Mouse (Mus musculus): ENCODE results near the gene Olfr348. TPM values are rescaled to one million over a fixed set of nuclear protein-coding genes. Genes with fewer than 3 reads are reported as not detected.

Gene Olfr348
- polyA plus RNA-seq (2015; fragmentation: Nextera tagmentation; extraction: Ambion mirVana), result not detected in 2 replicates

GRCm38 (mm10) chr2:36783976-36784375 is at the start of gene Olfr348:
Gene Olfr348, plus strand, starts transcription at chr2:36784276.
- no peak within 1 kb of the TSS for H3K9ac ChIP-seq (ENCODE audit: low read depth, low read length)
- no peak for ATAC-seq
- no peak within 1 kb of the TSS for H3K4me2 ChIP-seq (ENCODE audit: low read depth, low read length)
- H3K4me3 ChIP-seq (ENCODE audit: low read length), result no peak within 1 kb of the TSS
- no peaks in the 10 kb centered on the region for H3K27me3 ChIP-seq (replicated peaks; ENCODE audit: control insufficient read depth, insufficient read depth, low read length)
- H3K27ac ChIP-seq (ENCODE audit: low read length), result no peak within 1 kb of the TSS
- H3K9me3 ChIP-seq (ENCODE audit: control insufficient read depth, low read length), result no peaks in the 10 kb centered on the region
- H3K4me1 ChIP-seq (ENCODE audit: control insufficient read depth, insufficient read depth, low read length), result no peaks in the 10 kb centered on the region
- 71% methylated on average over 2 of the region's 2 CpGs for WGBS
- no peaks in the 10 kb centered on the region for H3K36me3 ChIP-seq (ENCODE audit: control insufficient read depth, insufficient read depth, low read length)

DNA sequence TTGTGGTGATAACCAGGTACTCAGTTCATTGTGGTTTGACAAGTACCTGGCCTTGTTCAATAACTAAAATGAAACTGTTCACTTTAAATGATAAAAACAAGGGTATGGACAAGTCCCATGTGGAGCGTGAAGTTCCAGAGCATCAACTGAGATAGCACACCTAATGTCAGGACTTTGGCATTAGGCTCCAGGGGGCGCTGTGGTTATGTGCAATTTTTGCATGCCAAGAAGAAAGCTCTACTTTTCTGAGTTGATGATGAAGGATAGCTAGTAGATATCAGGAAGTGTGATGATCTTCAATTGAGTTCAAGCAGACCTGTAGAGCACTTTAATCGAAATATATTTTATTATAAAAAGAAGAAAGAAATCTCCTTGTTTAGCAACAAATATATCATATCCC is 47.9 kb upstream of the Olfr348 start:
- Histone ChIP-seq H3K9ac (ENCODE audit: low read depth, low read length) (no peak overlapping the region), H3K4me3 (ENCODE audit: low read length) (no peak overlapping the region), H3K4me2 (ENCODE audit: low read depth, low read length) (no peak overlapping the region), H3K36me3 (ENCODE audit: control insufficient read depth, insufficient read depth, low read length) (no peaks in the 10 kb centered on the region), H3K4me1 (ENCODE audit: control insufficient read depth, insufficient read depth, low read length) (no peaks in the 10 kb centered on the region), H3K27ac (ENCODE audit: low read length) (no peak overlapping the region), H3K9me3 (ENCODE audit: control insufficient read depth, low read length) (no peaks in the 10 kb centered on the region), H3K27me3 (replicated peaks; ENCODE audit: control insufficient read depth, insufficient read depth, low read length) (no peaks in the 10 kb centered on the region)
- no peak for ATAC-seq
- WGBS, result 64% methylated on average over 3 of the region's 3 CpGs

DNA sequence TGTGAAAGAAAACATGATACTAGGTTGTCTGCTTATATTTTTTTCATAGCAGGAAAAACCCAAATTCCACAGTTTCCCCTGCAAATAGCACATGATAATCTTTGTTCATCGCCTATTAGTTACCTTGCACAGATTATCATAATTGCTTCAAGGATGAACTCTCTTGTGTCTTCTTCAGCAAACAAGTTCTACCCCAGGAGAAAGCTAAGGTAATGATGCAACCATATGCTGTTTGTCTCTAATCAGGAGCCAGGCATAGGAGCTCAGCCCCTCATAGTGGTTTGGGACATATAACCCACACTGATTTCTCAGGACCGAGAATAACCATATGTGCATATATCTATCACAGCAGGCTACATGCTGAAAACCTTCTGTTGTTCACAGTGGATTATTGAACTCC is 6.2 kb downstream of the Olfr348 start, which contains the start of gene Olfr50:
Gene Olfr50, plus strand, starts transcription at position 301 of the 400 bp plus-strand sequence.
- H3K4me2 ChIP-seq (ENCODE audit: low read depth, low read length), result no peak within 1 kb of the TSS
- H3K4me1 ChIP-seq (ENCODE audit: control insufficient read depth, insufficient read depth, low read length), result no peaks in the 10 kb centered on the region
- H3K9me3 ChIP-seq (ENCODE audit: control insufficient read depth, low read length), result no peaks in the 10 kb centered on the region
- H3K36me3 ChIP-seq (ENCODE audit: control insufficient read depth, insufficient read depth, low read length), result no peaks in the 10 kb centered on the region
- no peak within 1 kb of the TSS for H3K4me3 ChIP-seq (ENCODE audit: low read length)
- H3K27me3 ChIP-seq (replicated peaks; ENCODE audit: control insufficient read depth, insufficient read depth, low read length), result no peaks in the 10 kb centered on the region
- no peak for ATAC-seq
- WGBS, result 78% methylated on average over 2 of the region's 2 CpGs
- H3K9ac ChIP-seq (ENCODE audit: low read depth, low read length), result no peak within 1 kb of the TSS
- H3K27ac ChIP-seq (ENCODE audit: low read length), result no peak within 1 kb of the TSS

GRCm38 (mm10) chr2:36816932-36817331 is 32.9 kb downstream of the Olfr348 start, which contains the start of gene Olfr3:
Gene Olfr3, minus strand, starts transcription at chr2:36817032.
- no peak for ATAC-seq
- no peaks in the 10 kb centered on the region for H3K36me3 ChIP-seq (ENCODE audit: control insufficient read depth, insufficient read depth, low read length)
- no peak within 1 kb of the TSS for H3K4me3 ChIP-seq (ENCODE audit: low read length)
- no peak within 1 kb of the TSS for H3K27ac ChIP-seq (ENCODE audit: low read length)
- no peaks in the 10 kb centered on the region for H3K9me3 ChIP-seq (ENCODE audit: control insufficient read depth, low read length)
- no peak within 1 kb of the TSS for H3K4me2 ChIP-seq (ENCODE audit: low read depth, low read length)
- whole genome bisulfite sequencing, result 74% methylated on average over 1 of the region's 1 CpGs
- H3K9ac ChIP-seq (ENCODE audit: low read depth, low read length), result no peak within 1 kb of the TSS
- H3K27me3 ChIP-seq (replicated peaks; ENCODE audit: control insufficient read depth, insufficient read depth, low read length), result no peaks in the 10 kb centered on the region
- no peaks in the 10 kb centered on the region for H3K4me1 ChIP-seq (ENCODE audit: control insufficient read depth, insufficient read depth, low read length)

Other genes with a start within 250 kb of the Olfr348 start
- gene Olfr344, start 217.6 kb upstream of the Olfr348 start, polyA plus RNA-seq (2015; fragmentation: Nextera tagmentation; extraction: Ambion mirVana), result not detected in 2 replicates
- not detected in 2 replicates for gene Olfr345, start 144.2 kb upstream of the Olfr348 start, polyA plus RNA-seq (2015; fragmentation: Nextera tagmentation; extraction: Ambion mirVana)
- not detected in 2 replicates for gene Olfr346, start 98.5 kb upstream of the Olfr348 start, polyA plus RNA-seq (2015; fragmentation: Nextera tagmentation; extraction: Ambion mirVana)
- gene Olfr347, start 52.4 kb upstream of the Olfr348 start, polyA plus RNA-seq (2015; fragmentation: Nextera tagmentation; extraction: Ambion mirVana), result not detected in 2 replicates
- gene Olfr50, start 6.3 kb downstream of the Olfr348 start, polyA plus RNA-seq (2015; fragmentation: Nextera tagmentation; extraction: Ambion mirVana), result not detected in 2 replicates
- not detected in 2 replicates for gene Olfr3, start 32.8 kb downstream of the Olfr348 start, polyA plus RNA-seq (2015; fragmentation: Nextera tagmentation; extraction: Ambion mirVana)
- gene Olfr350, start 62.0 kb downstream of the Olfr348 start, polyA plus RNA-seq (2015; fragmentation: Nextera tagmentation; extraction: Ambion mirVana), result not detected in 2 replicates
- gene Olfr351, start 78.4 kb downstream of the Olfr348 start, polyA plus RNA-seq (2015; fragmentation: Nextera tagmentation; extraction: Ambion mirVana), result not detected in 2 replicates
- gene Olfr352, start 84.2 kb downstream of the Olfr348 start, polyA plus RNA-seq (2015; fragmentation: Nextera tagmentation; extraction: Ambion mirVana), result not detected in 2 replicates
- gene Olfr353, start 108.7 kb downstream of the Olfr348 start, polyA plus RNA-seq (2015; fragmentation: Nextera tagmentation; extraction: Ambion mirVana), result not detected in 2 replicates
- not detected in 2 replicates for gene Olfr354, start 121.4 kb downstream of the Olfr348 start, polyA plus RNA-seq (2015; fragmentation: Nextera tagmentation; extraction: Ambion mirVana)
- not detected in 2 replicates for gene Olfr355, start 144.6 kb downstream of the Olfr348 start, polyA plus RNA-seq (2015; fragmentation: Nextera tagmentation; extraction: Ambion mirVana)
- not detected in 2 replicates for gene Olfr356, start 152.8 kb downstream of the Olfr348 start, polyA plus RNA-seq (2015; fragmentation: Nextera tagmentation; extraction: Ambion mirVana)
- not detected in 2 replicates for gene Olfr357, start 209.6 kb downstream of the Olfr348 start, polyA plus RNA-seq (2015; fragmentation: Nextera tagmentation; extraction: Ambion mirVana)
- not detected in 2 replicates for gene Olfr358, start 225.1 kb downstream of the Olfr348 start, polyA plus RNA-seq (2015; fragmentation: Nextera tagmentation; extraction: Ambion mirVana)